Mouse (Mus musculus): Measurements from ENCODE around the gene Trim59. TPM values are rescaled to one million over a fixed set of nuclear protein-coding genes. Genes with fewer than 3 reads are reported as not detected.
"Not testable (repeated sequence)": the region's sequence is repeated elsewhere in the genome, so short reads cannot be mapped to it uniquely, and the experiment has no call there.

Trim59 gene
- polyA plus RNA-seq, 1 experiment from 2014 or later, result 143 TPM

- H3K9me3 ChIP-seq (replicated peaks; ENCODE audit: control insufficient read depth, low read length); ATAC-seq (ENCODE audit: low read depth); H3K4me3 ChIP-seq (ENCODE audit: low read depth, low read length); H3K4me1 ChIP-seq (ENCODE audit: control insufficient read depth, low read depth, low read length); H3K27ac ChIP-seq (ENCODE audit: low read length); H3K9ac ChIP-seq (ENCODE audit: low read depth, low read length); H3K27me3 ChIP-seq (ENCODE audit: control insufficient read depth, insufficient read depth, low read depth, low read length); H3K4me2 ChIP-seq (ENCODE audit: low read depth, low read length): not testable (repeated sequence)
- WGBS (ENCODE audit: insufficient replicate concordance), result 96% methylated on average over 2 of the region's 2 CpGs
- peaks cover 70% of the 10 kb centered on the region for H3K36me3 ChIP-seq (ENCODE audit: control insufficient read depth, insufficient read depth)
Measured at GRCm38 (mm10) chr3:69018635-69019034, 25.9 kb downstream of the Trim59 start.

GRCm38 (mm10) chr3:69017181-69017580 is 27.4 kb downstream of the Trim59 start:
- Histone ChIP-seq H3K4me1 (ENCODE audit: control insufficient read depth, low read depth, low read length) (no peaks in the 10 kb centered on the region), H3K9ac (ENCODE audit: low read depth, low read length) (no peak overlapping the region), H3K4me2 (ENCODE audit: low read depth, low read length) (no peak overlapping the region), H3K27me3 (ENCODE audit: control insufficient read depth, insufficient read depth, low read depth, low read length) (no peaks in the 10 kb centered on the region), H3K9me3 (replicated peaks; ENCODE audit: control insufficient read depth, low read length) (no peaks in the 10 kb centered on the region), H3K36me3 (ENCODE audit: control insufficient read depth, insufficient read depth) (peaks cover 72% of the 10 kb centered on the region), H3K27ac (ENCODE audit: low read length) (no peak overlapping the region), H3K4me3 (ENCODE audit: low read depth, low read length) (no peak overlapping the region)
- no peak for ATAC-seq (ENCODE audit: low read depth)
- 74% methylated on average over 3 of the region's 3 CpGs for WGBS (ENCODE audit: insufficient replicate concordance)

GRCm38 (mm10) chr3:69008873-69009272 is 35.7 kb downstream of the Trim59 start:
- no peak for ATAC-seq (ENCODE audit: low read depth)
- Histone ChIP-seq H3K27me3 (ENCODE audit: control insufficient read depth, insufficient read depth, low read depth, low read length) (no peaks in the 10 kb centered on the region), H3K4me3 (ENCODE audit: low read depth, low read length) (no peak overlapping the region), H3K36me3 (ENCODE audit: control insufficient read depth, insufficient read depth) (peaks cover 27% of the 10 kb centered on the region), H3K4me2 (ENCODE audit: low read depth, low read length) (peak overlapping the region; percentile 24; the same call in 1 of the 2 replicates), H3K9me3 (replicated peaks; ENCODE audit: control insufficient read depth, low read length) (no peaks in the 10 kb centered on the region), H3K27ac (ENCODE audit: low read length) (no peak overlapping the region), H3K9ac (ENCODE audit: low read depth, low read length) (no peak overlapping the region), H3K4me1 (ENCODE audit: control insufficient read depth, low read depth, low read length) (peaks cover 7% of the 10 kb centered on the region)
- 48% methylated on average over 2 of the region's 2 CpGs for WGBS (ENCODE audit: insufficient replicate concordance)

GRCm38 (mm10) chr3:69006246-69006760 is 38.3 kb downstream of the Trim59 start:
- H3K27ac ChIP-seq (ENCODE audit: low read length), result peak overlapping the region; percentile 98
- no peaks in the 10 kb centered on the region for H3K27me3 ChIP-seq (ENCODE audit: control insufficient read depth, insufficient read depth, low read depth, low read length)
- H3K36me3 ChIP-seq (ENCODE audit: control insufficient read depth, insufficient read depth), result peaks cover 12% of the 10 kb centered on the region
- no peaks in the 10 kb centered on the region; the same call in 1 of the 2 replicates for H3K9me3 ChIP-seq (replicated peaks; ENCODE audit: control insufficient read depth, low read length)
- peak overlapping the region; percentile 80 for H3K4me2 ChIP-seq (ENCODE audit: low read depth, low read length)
- ATAC-seq (ENCODE audit: low read depth), result no peak
- H3K9ac ChIP-seq (ENCODE audit: low read depth, low read length), result peak overlapping the region; percentile 99
- H3K4me1 ChIP-seq (ENCODE audit: control insufficient read depth, low read depth, low read length), result peaks cover 7% of the 10 kb centered on the region
- peak overlapping the region; percentile 98 for H3K4me3 ChIP-seq (ENCODE audit: low read depth, low read length)
- WGBS (ENCODE audit: insufficient replicate concordance), result 3% methylated on average over 21 of the region's 21 CpGs

GRCm38 (mm10) chr3:69005338-69006245 is 39.0 kb downstream of the Trim59 start:
- peak overlapping the region; percentile 98 for H3K27ac ChIP-seq (ENCODE audit: low read length)
- no peaks in the 10 kb centered on the region; the same call in 1 of the 2 replicates for H3K9me3 ChIP-seq (replicated peaks; ENCODE audit: control insufficient read depth, low read length)
- WGBS (ENCODE audit: insufficient replicate concordance), result under 1% methylated on average over 69 of the region's 72 CpGs
- H3K4me2 ChIP-seq (ENCODE audit: low read depth, low read length), result peak overlapping the region; percentile 80
- H3K4me1 ChIP-seq (ENCODE audit: control insufficient read depth, low read depth, low read length), result peaks cover 7% of the 10 kb centered on the region
- H3K4me3 ChIP-seq (ENCODE audit: low read depth, low read length), result peak overlapping the region; percentile 98
- H3K36me3 ChIP-seq (ENCODE audit: control insufficient read depth, insufficient read depth), result peaks cover 12% of the 10 kb centered on the region
- peak overlapping the region; percentile 99 for H3K9ac ChIP-seq (ENCODE audit: low read depth, low read length)
- ATAC-seq (ENCODE audit: low read depth), result peak; percentile 65
- H3K27me3 ChIP-seq (ENCODE audit: control insufficient read depth, insufficient read depth, low read depth, low read length), result no peaks in the 10 kb centered on the region

GRCm38 (mm10) chr3:69004437-69005337 is 39.9 kb downstream of the Trim59 start, which contains the start of the genes Ift80 and Smc4:
TSS of gene Ift80 (minus strand) at chr3:69004570.
TSS of gene Smc4 (plus strand) at chr3:69004738.
- no peaks in the 10 kb centered on the region for H3K27me3 ChIP-seq (ENCODE audit: control insufficient read depth, insufficient read depth, low read depth, low read length)
- peak; percentile 89 for ATAC-seq (ENCODE audit: low read depth)
- WGBS (ENCODE audit: insufficient replicate concordance), result under 1% methylated on average over 71 of the region's 76 CpGs
- H3K4me2 ChIP-seq (ENCODE audit: low read depth, low read length), result peak within 1 kb of the TSS; percentile 80
- H3K27ac ChIP-seq (ENCODE audit: low read length), result peak within 1 kb of the TSS; percentile 98
- no peaks in the 10 kb centered on the region; the same call in 1 of the 2 replicates for H3K9me3 ChIP-seq (replicated peaks; ENCODE audit: control insufficient read depth, low read length)
- peak within 1 kb of the TSS; percentile 98 for H3K4me3 ChIP-seq (ENCODE audit: low read depth, low read length)
- peaks cover 6% of the 10 kb centered on the region for H3K4me1 ChIP-seq (ENCODE audit: control insufficient read depth, low read depth, low read length)
- peaks cover 11% of the 10 kb centered on the region for H3K36me3 ChIP-seq (ENCODE audit: control insufficient read depth, insufficient read depth)
- H3K9ac ChIP-seq (ENCODE audit: low read depth, low read length), result peak within 1 kb of the TSS; percentile 99

GRCm38 (mm10) chr3:69004055-69004436 is 40.5 kb downstream of the Trim59 start:
- Histone ChIP-seq H3K9me3 (replicated peaks; ENCODE audit: control insufficient read depth, low read length) (no peaks in the 10 kb centered on the region; the same call in 1 of the 2 replicates), H3K4me2 (ENCODE audit: low read depth, low read length) (peak overlapping the region; percentile 60), H3K4me1 (ENCODE audit: control insufficient read depth, low read depth, low read length) (peaks cover 2% of the 10 kb centered on the region), H3K4me3 (ENCODE audit: low read depth, low read length) (peak overlapping the region; percentile 98), H3K9ac (ENCODE audit: low read depth, low read length) (peak overlapping the region; percentile 65), H3K27me3 (ENCODE audit: control insufficient read depth, insufficient read depth, low read depth, low read length) (no peaks in the 10 kb centered on the region), H3K36me3 (ENCODE audit: control insufficient read depth, insufficient read depth) (peaks cover 7% of the 10 kb centered on the region), H3K27ac (ENCODE audit: low read length) (peak overlapping the region; percentile 74)
- WGBS (ENCODE audit: insufficient replicate concordance), result 1% methylated on average over 7 of the region's 7 CpGs
- no peak for ATAC-seq (ENCODE audit: low read depth)

GRCm38 (mm10) chr3:69002781-69003180 is 41.8 kb downstream of the Trim59 start:
- H3K36me3 ChIP-seq (ENCODE audit: control insufficient read depth, insufficient read depth), result peaks cover 4% of the 10 kb centered on the region

More at GRCm38 (mm10) chr3:69002781-69003180, 41.8 kb downstream of the Trim59 start:
- Histone ChIP-seq H3K27ac (ENCODE audit: low read length) (no peak overlapping the region), H3K4me1 (ENCODE audit: control insufficient read depth, low read depth, low read length) (no peaks in the 10 kb centered on the region; the same call in 1 of the 2 replicates), H3K9ac (ENCODE audit: low read depth, low read length) (no peak overlapping the region), H3K27me3 (ENCODE audit: control insufficient read depth, insufficient read depth, low read depth, low read length) (no peaks in the 10 kb centered on the region), H3K4me3 (ENCODE audit: low read depth, low read length) (no peak overlapping the region), H3K4me2 (ENCODE audit: low read depth, low read length) (peak overlapping the region; percentile 60; the same call in 1 of the 2 replicates), H3K9me3 (replicated peaks; ENCODE audit: control insufficient read depth, low read length) (no peaks in the 10 kb centered on the region; the same call in 1 of the 2 replicates)
- WGBS (ENCODE audit: insufficient replicate concordance), result 83% methylated on average over 4 of the region's 4 CpGs
- ATAC-seq (ENCODE audit: low read depth), result no peak
